Mouse (Mus musculus) midbrain, embryonic 15.5 days (tissue): ENCODE results near the gene Dlgap4. TPM values are rescaled to one million over a fixed set of nuclear protein-coding genes. Genes with fewer than 3 reads are reported as not detected.

Experiments
- ATAC-seq: fragments of 200-750 bp; cut with Nextera tagmentation; replicated peaks from 2 replicates; pipeline ENCODE4 v1.8.0; 2017; ENCODE audit warnings: moderate TSS enrichment
- H3K27ac ChIP-seq: fragments of 300-500 bp; sonication (generic); 2 replicates; pipeline ENCODE4 v1.5.1; 2015; ENCODE audit warnings: mild to moderate bottlenecking, inconsistent platforms
- H3K27me3 ChIP-seq: fragments of 300-500 bp; sonication (generic); replicated peaks from 2 replicates; pipeline ENCODE4 v1.6.1; 2015; ENCODE audit warnings: inconsistent platforms
- H3K36me3 ChIP-seq: fragments of 300-500 bp; sonication (generic); replicated peaks from 2 replicates; pipeline ENCODE4 v1.6.1; 2015; ENCODE audit warnings: inconsistent platforms
- H3K4me1 ChIP-seq: fragments of 300-500 bp; sonication (generic); 2 replicates; pipeline ENCODE4 v1.6.1; 2015; ENCODE audit warnings: inconsistent platforms
- H3K4me2 ChIP-seq: fragments of 300-500 bp; sonication (generic); 2 replicates; pipeline ENCODE4 v1.6.1; 2015; ENCODE audit warnings: inconsistent platforms, mild to moderate bottlenecking, moderate library complexity
- H3K4me3 ChIP-seq: fragments of 300-500 bp; sonication (generic); 2 replicates; pipeline ENCODE4 v1.5.1; 2015; ENCODE audit warnings: mild to moderate bottlenecking, inconsistent platforms
- H3K9ac ChIP-seq: fragments of 300-500 bp; sonication (generic); 2 replicates; pipeline ENCODE4 v1.6.1; 2015; ENCODE audit warnings: mild to moderate bottlenecking, inconsistent platforms
- H3K9me3 ChIP-seq: fragments of 300-500 bp; sonication (generic); 2 replicates; pipeline ENCODE4 v1.6.1; 2016; ENCODE audit warnings: inconsistent platforms
- WGBS: fragments of 180-500 bp; shearing (Covaris S2); methylation state at CpG from one replicate; pipeline ENCODE4 v1.1.7; 2015; ENCODE audit warnings: mixed read lengths; 5-methylcytosine and 5-hydroxymethylcytosine counted together
- polyA plus RNA-seq: library from polyadenylated mRNA; unstranded; fragments of >200 nt; fragmentation: Nextera tagmentation; extraction: Ambion mirVana; gene quantifications from 2 replicates; pipeline ENCODE4 v1.2.1, GENCODE M21; 2015

Gene Dlgap4
- polyA plus RNA-seq, 1 experiment from 2014 or later: 277 TPM

GRCm38 (mm10) chr2:156809579-156809978 is 196.1 kb downstream of the Dlgap4 start:
- H3K36me3 ChIP-seq: no peaks in the 10 kb centered on the region
- H3K27me3 ChIP-seq: no peaks in the 10 kb centered on the region

GRCm38 (mm10) chr2:156810716-156811115 is 197.2 kb downstream of the Dlgap4 start:
- Histone ChIP-seq H3K36me3 (no peaks in the 10 kb centered on the region), H3K9ac (no peak overlapping the region), H3K9me3 (no peaks in the 10 kb centered on the region), H3K4me2 (no peak overlapping the region), H3K27me3 (no peaks in the 10 kb centered on the region), H3K27ac (no peak overlapping the region), H3K4me3 (no peak overlapping the region), H3K4me1 (no peaks in the 10 kb centered on the region)
- no peak for ATAC-seq
- 92% methylated on average over 10 of the region's 10 CpGs for WGBS

More at GRCm38 (mm10) chr2:156809579-156809978, 196.1 kb downstream of the Dlgap4 start:
- Histone ChIP-seq H3K4me1 (no peaks in the 10 kb centered on the region), H3K4me3 (no peak overlapping the region), H3K4me2 (no peak overlapping the region), H3K27ac (no peak overlapping the region), H3K9me3 (no peaks in the 10 kb centered on the region), H3K9ac (no peak overlapping the region)
- WGBS: 68% methylated on average over 2 of the region's 2 CpGs
- no peak for ATAC-seq

DNA sequence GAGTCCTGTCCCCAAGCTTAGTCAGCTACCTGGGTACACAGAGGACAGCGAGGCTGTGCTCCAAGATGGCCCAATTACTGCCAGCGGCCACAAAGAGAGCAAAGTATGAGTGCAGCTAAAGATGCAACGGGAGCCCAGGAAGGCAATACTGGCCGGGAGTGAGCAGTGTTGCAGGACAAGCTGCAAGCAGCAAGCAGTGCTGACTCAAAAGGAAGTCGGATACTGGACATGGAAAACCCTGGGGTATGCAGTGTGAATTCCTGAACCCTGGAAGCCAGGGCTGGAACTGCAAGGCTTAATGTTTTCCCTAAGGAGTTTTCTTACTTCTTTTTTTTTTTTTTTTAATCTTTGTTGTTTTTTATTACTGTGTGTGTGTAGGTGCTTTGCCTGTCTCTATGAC is 198.1 kb downstream of the Dlgap4 start:
- no peaks in the 10 kb centered on the region for H3K36me3 ChIP-seq
- no peaks in the 10 kb centered on the region for H3K9me3 ChIP-seq
- no peak overlapping the region for H3K9ac ChIP-seq
- WGBS: 73% methylated on average over 5 of the region's 5 CpGs
- H3K27me3 ChIP-seq: no peaks in the 10 kb centered on the region
- no peak overlapping the region for H3K4me2 ChIP-seq
- H3K27ac ChIP-seq: no peak overlapping the region
- H3K4me1 ChIP-seq: no peaks in the 10 kb centered on the region
- H3K4me3 ChIP-seq: no peak overlapping the region
- ATAC-seq: no peak

Other genes starting within 250 kb of the Dlgap4 start
- 15.6 and 19.6 TPM in 2 replicates for gene Epb41l1, start 192.8 kb upstream of the Dlgap4 start, polyA plus RNA-seq
- gene Aar2, start 66.1 kb upstream of the Dlgap4 start, polyA plus RNA-seq: 46.1 and 47.9 TPM in 2 replicates
- gene Myl9, start 161.7 kb downstream of the Dlgap4 start, polyA plus RNA-seq: 41.2 and 41.6 TPM in 2 replicates
- gene Tgif2, start 226.3 kb downstream of the Dlgap4 start, polyA plus RNA-seq: 19.9 and 21.9 TPM in 2 replicates
- 11.3 and 11.6 TPM in 2 replicates for gene 4930518I15Rik, start 244.2 kb downstream of the Dlgap4 start, polyA plus RNA-seq
- gene Rab5if, start 249.4 kb downstream of the Dlgap4 start, polyA plus RNA-seq: 135 and 139 TPM in 2 replicates